Mouse (Mus musculus): ENCODE results near the gene Fam198a. TPM values are rescaled to one million over a fixed set of nuclear protein-coding genes. Genes with fewer than 3 reads are reported as not detected.
"Not testable (repeated sequence)": the region's sequence is repeated elsewhere in the genome, so short reads cannot be mapped to it uniquely, and the experiment has no call there.

Fam198a gene
- polyA plus RNA-seq, 1 experiment = not detected

DNA sequence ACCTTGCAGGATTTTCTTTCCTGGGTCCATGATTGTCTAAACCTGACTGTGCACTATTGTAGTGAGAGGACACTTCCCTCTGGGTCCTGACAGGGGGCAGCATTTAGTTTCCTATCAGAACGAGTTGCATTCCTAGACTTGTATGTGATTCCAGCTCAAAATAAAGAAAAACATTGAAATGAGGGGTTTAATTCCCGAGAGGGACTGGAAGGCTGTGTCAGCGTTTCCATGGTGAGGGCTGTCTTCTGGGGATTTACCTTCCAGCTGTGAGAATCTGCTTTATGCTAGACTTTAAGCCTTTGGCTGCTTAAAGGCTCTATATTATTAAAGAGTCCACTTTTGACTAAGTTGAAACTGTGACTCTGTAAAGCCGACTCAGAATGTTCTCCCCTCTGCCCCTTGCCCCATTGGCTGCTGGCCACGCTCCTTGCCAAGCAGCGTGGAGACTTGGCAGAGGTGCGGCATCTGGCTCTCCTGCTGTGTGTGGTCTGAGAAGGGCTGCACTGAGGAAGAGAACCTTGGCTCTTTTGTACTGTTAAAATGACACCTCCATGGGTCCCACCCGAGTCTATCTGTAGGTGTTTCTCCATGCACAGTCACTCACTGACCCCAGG is 68.1 kb downstream of the Fam198a start:
- WGBS = 3% methylated on average over 8 of the region's 8 CpGs
- H3K4me3 ChIP-seq (ENCODE audit: insufficient read depth, low read depth, low read length) = no peak overlapping the region
- no peak for TF ChIP-seq POLR2A (IDR thresholded peaks at IDR 0.05; ENCODE audit: insufficient read depth, low read depth, low read length)
- no peak for TF ChIP-seq CTCF (IDR thresholded peaks at IDR 0.05; ENCODE audit: insufficient read depth, low read depth, low read length)
- H3K27ac ChIP-seq (ENCODE audit: insufficient read depth, low read depth, low read length) = 0 out of 2 replicates have a peak overlapping the region, but pooled peaks have one; percentile 22
- H3K4me1 ChIP-seq (ENCODE audit: control insufficient read depth, insufficient read depth, low read length) = peaks cover 15% of the 10 kb centered on the region

DNA sequence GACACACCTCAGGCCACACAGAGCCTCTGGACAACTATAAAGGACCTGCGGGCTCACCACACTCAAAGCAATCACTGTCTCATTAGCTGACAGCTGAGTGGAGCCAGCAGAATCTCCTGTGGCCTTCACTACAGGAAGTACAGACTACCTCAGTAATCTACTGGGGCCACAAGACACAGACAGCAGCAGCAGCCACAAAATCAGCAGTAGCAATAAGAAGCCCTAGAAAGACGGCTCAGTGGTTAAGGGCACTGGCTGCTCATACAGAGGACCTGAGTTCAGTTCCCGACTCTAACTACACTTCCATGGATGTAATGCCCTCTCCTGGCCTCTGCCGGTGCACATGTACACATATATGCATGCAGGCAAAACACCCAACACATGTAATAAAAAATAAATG is 69.5 kb downstream of the Fam198a start:
- peaks cover 15% of the 10 kb centered on the region for H3K4me1 ChIP-seq (ENCODE audit: control insufficient read depth, insufficient read depth, low read length)
- TF ChIP-seq POLR2A (IDR thresholded peaks at IDR 0.05; ENCODE audit: insufficient read depth, low read depth, low read length) (no peak), CTCF (IDR thresholded peaks at IDR 0.05; ENCODE audit: insufficient read depth, low read depth, low read length) (no peak)
- H3K27ac ChIP-seq (ENCODE audit: insufficient read depth, low read depth, low read length) = no peak overlapping the region
- no peak overlapping the region for H3K4me3 ChIP-seq (ENCODE audit: insufficient read depth, low read depth, low read length)
- 92% methylated on average over 4 of the region's 4 CpGs for WGBS

DNA sequence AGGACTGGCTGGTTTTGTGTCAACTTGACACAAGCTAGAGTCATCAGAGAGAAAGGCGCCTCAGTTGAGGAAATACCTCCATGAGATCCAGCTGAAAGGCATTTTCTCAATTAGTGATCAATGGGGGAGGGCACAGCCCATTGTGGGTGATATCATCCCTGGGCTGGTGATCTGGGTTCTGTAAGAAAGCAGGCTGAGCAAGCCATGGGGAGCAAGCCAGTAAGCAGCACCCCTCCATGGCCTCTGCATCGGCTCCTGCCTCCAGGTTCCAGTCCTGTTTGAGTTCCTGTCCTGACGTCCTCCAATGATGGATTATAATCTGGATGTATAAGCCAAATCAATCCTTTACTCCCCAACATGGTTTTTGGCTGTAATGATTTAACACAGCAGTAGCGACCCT is 70.4 kb downstream of the Fam198a start:
- 99% methylated on average over 4 of the region's 4 CpGs for WGBS
- H3K27ac ChIP-seq (ENCODE audit: insufficient read depth, low read depth, low read length); H3K4me3 ChIP-seq (ENCODE audit: insufficient read depth, low read depth, low read length): not testable (repeated sequence)
- peaks cover 19% of the 10 kb centered on the region for H3K4me1 ChIP-seq (ENCODE audit: control insufficient read depth, insufficient read depth, low read length)

DNA sequence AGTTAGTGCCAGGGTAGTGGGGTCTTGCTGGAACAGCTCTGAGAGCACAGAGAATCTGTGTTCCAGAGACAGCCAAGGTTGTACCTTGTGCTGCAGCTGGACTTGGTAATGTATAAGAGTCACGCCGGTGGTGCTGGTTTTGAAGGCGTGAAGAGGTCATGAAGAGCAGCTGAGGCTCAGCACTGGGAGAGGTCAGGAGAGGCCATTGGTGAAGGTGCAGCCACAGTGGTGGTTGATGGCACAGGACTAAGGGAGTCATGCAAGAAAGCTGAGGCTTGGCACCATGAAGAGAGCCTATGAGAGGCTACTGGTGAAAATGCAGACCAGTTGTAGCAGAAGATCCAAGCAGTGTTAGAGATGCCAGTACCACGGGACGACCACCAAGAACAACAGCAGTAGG is 70.8 kb downstream of the Fam198a start:
- 91% methylated on average over 5 of the region's 5 CpGs for WGBS
- no peak overlapping the region for H3K27ac ChIP-seq (ENCODE audit: insufficient read depth, low read depth, low read length)
- H3K4me1 ChIP-seq (ENCODE audit: control insufficient read depth, insufficient read depth, low read length) = peaks cover 21% of the 10 kb centered on the region

DNA sequence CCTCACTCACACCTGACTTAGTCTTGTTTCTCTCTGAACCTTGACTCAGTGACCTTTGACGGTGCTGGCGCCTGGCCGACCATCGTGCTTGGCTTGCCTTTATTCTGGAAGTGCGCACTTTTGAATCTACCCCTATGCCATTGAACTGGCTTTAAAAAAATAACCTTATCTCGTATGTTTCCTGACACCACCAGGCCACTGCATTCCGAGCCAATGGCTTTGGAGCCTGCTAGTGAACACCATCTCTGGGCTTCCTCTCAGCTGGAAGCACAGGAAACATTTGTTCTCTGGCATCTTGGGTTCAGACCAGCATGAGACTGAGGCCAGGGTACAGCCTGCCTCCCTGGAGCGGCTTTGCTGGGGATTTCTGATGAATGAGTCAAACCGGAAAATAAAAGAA is 72.0 kb downstream of the Fam198a start:
- Histone ChIP-seq H3K27ac (ENCODE audit: insufficient read depth, low read depth, low read length) (no peak overlapping the region), H3K4me1 (ENCODE audit: control insufficient read depth, insufficient read depth, low read length) (peaks cover 25% of the 10 kb centered on the region), H3K4me3 (ENCODE audit: insufficient read depth, low read depth, low read length) (no peak overlapping the region)
- 65% methylated on average over 9 of the region's 9 CpGs for WGBS
- TF ChIP-seq POLR2A (IDR thresholded peaks at IDR 0.05; ENCODE audit: insufficient read depth, low read depth, low read length) (no peak), CTCF (IDR thresholded peaks at IDR 0.05; ENCODE audit: insufficient read depth, low read depth, low read length) (no peak)

More for the DNA sequence above, 70.8 kb downstream of the Fam198a start:
- TF ChIP-seq CTCF (IDR thresholded peaks at IDR 0.05; ENCODE audit: insufficient read depth, low read depth, low read length) (no peak), POLR2A (IDR thresholded peaks at IDR 0.05; ENCODE audit: insufficient read depth, low read depth, low read length) (no peak)
- no peak overlapping the region for H3K4me3 ChIP-seq (ENCODE audit: insufficient read depth, low read depth, low read length)

DNA sequence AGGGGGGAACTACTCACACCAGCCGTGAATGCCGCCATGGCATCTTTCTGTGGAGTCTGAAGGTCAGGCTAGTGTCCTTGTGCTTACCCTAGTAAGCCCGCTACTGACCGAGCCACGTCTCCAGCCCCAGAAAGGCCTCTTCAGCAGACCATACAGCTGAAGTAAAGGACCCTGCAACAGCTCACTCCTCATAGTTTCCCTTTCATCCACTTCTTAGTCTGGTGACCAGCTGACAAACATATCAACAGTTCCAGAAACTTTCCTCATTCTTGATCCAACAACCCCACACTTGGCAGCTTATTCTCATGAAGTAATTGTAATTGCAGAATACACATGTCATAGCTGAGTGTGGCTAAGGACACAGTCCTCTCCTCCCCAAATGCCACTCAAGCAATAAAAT is 73.1 kb downstream of the Fam198a start:
- Histone ChIP-seq H3K4me3 (ENCODE audit: insufficient read depth, low read depth, low read length) (no peak overlapping the region), H3K27ac (ENCODE audit: insufficient read depth, low read depth, low read length) (no peak overlapping the region), H3K4me1 (ENCODE audit: control insufficient read depth, insufficient read depth, low read length) (peaks cover 22% of the 10 kb centered on the region)
- no peak for TF ChIP-seq CTCF (IDR thresholded peaks at IDR 0.05; ENCODE audit: insufficient read depth, low read depth, low read length)
- TF ChIP-seq POLR2A (IDR thresholded peaks at IDR 0.05; ENCODE audit: insufficient read depth, low read depth, low read length) = no peak
- 91% methylated on average over 5 of the region's 5 CpGs for WGBS

DNA sequence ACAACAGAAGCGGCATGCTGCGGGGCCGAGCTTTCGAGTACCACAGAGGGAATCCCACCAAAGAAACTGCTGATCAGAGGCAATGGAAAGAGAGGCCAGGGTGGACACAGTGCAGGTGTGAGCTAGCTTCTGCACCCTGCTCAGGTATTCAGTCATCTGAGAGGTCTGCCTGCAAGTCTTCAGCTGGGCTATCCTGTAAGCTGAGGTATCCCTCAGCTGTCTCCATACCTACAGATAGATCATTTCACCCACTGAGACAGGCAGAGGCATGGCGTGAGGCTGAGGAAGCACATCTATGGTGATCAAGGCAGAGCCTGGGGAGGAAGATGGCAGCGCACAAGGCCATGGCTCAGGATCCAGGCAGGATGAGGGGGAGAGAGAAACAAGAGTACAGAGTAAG is 73.6 kb downstream of the Fam198a start:
- 95% methylated on average over 6 of the region's 6 CpGs for WGBS
- peaks cover 16% of the 10 kb centered on the region for H3K4me1 ChIP-seq (ENCODE audit: control insufficient read depth, insufficient read depth, low read length)
- H3K4me3 ChIP-seq (ENCODE audit: insufficient read depth, low read depth, low read length) = no peak overlapping the region
- TF ChIP-seq CTCF (IDR thresholded peaks at IDR 0.05; ENCODE audit: insufficient read depth, low read depth, low read length) (no peak), POLR2A (IDR thresholded peaks at IDR 0.05; ENCODE audit: insufficient read depth, low read depth, low read length) (no peak)
- no peak overlapping the region for H3K27ac ChIP-seq (ENCODE audit: insufficient read depth, low read depth, low read length)

DNA sequence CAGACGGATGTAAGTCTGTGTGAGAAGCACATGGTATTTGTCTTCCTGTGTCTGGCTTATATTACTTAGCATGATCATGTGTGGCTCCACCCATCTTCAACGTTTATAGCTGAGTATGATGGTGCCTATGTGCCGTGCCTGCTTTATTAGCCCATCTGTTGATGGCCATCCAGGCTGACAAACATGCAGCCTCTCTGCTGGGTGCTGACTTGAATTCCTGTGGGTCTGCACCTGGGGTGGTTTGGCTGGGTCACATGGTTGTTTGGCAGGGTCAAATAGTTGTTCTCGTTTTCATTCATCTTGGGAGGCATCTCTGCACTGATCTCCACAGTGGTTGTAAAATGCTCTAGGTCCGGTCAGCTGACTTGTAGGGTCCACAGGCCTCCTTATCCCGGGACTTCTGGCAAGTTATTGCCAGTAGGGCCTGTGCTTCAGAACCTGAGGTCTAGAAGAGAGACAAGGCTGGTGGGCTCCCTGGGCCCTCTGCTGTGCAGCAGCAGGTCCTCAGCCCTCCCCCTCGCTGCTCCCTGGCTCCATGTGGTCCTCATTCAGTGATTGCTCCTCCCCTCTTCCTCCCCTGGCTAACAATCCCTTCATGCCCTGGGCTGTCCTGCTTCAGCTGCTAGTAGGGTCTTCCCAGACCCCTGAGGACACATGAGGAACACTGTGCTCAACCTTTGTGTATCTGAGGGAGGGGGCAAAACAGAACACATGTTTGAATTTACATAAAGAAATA is 75.2 kb downstream of the Fam198a start:
- WGBS = 74% methylated on average over 7 of the region's 7 CpGs
- TF ChIP-seq POLR2A (IDR thresholded peaks at IDR 0.05; ENCODE audit: insufficient read depth, low read depth, low read length) (no peak), CTCF (IDR thresholded peaks at IDR 0.05; ENCODE audit: insufficient read depth, low read depth, low read length) (no peak)
- Histone ChIP-seq H3K27ac (ENCODE audit: insufficient read depth, low read depth, low read length) (no peak overlapping the region), H3K4me1 (ENCODE audit: control insufficient read depth, insufficient read depth, low read length) (peaks cover 21% of the 10 kb centered on the region), H3K4me3 (ENCODE audit: insufficient read depth, low read depth, low read length) (no peak overlapping the region)

DNA sequence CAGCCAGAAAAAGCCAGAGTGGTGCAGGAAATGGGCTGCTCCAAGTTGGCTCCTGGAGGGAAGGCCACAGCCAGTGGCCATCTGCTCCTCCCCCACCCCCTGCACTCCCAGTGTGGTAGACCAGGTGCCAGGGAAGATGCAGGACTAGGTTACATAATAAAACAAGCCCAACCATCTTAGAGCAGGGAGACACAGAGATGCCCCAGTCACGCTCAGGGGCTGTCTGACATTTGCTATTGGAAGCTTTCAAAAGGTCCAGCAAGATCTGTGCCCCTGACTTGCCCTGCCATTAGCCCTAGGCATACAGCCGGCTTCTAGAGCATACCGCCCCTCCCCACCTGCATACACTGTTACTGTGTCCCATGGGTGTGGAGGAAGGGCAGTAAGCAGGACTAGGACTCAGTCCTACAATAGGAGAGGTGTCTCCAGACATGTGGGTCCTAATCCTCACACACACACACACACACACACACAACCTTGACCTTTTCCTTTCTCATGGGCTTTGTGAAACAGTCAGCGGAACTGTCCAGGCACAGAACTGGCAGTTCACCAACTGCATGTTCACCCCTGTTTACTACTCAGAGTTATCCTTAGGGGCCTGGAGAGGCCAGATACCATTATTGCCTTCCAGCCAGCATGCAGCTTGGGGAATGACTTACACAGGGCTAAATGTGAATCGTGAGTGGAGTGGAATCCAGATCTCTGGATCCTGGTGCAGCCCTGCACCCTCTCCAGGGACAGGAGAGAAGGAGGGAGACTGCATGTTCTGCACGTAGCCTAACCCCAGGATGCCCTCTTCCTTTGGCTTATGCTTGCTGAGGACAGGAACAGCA is 76.5 kb downstream of the Fam198a start:
- 82% methylated on average over 6 of the region's 6 CpGs for WGBS
- Histone ChIP-seq H3K4me1 (ENCODE audit: control insufficient read depth, insufficient read depth, low read length) (peaks cover 17% of the 10 kb centered on the region), H3K4me3 (ENCODE audit: insufficient read depth, low read depth, low read length) (no peak overlapping the region), H3K27ac (ENCODE audit: insufficient read depth, low read depth, low read length) (0 out of 2 replicates have a peak overlapping the region, but pooled peaks have one; percentile 8)
- TF ChIP-seq POLR2A (IDR thresholded peaks at IDR 0.05; ENCODE audit: insufficient read depth, low read depth, low read length) (no peak), CTCF (IDR thresholded peaks at IDR 0.05; ENCODE audit: insufficient read depth, low read depth, low read length) (no peak)

Data from olfactory bulb, adult 2 months (tissue).